Mouse (Mus musculus): ENCODE measurements at regions not wholly inside any gene's neighbourhood (a gene's known extent, or its start where the extent isn't known, plus 50 kb on each side); places are given as distances from the start of the nearest gene placed in this dataset.

- Histone ChIP-seq H3K27me3 (ENCODE audit: control insufficient read depth, insufficient read depth, low read length) (no peaks in the 10 kb centered on the region; the same call in 1 of the 2 replicates), H3K27ac (ENCODE audit: low read depth, low read length) (no peak overlapping the region), H3K36me3 (ENCODE audit: control insufficient read depth, insufficient read depth, low read length) (no peaks in the 10 kb centered on the region), H3K9me3 (replicated peaks; ENCODE audit: control insufficient read depth, low read length) (no peaks in the 10 kb centered on the region), H3K4me2 (no peak overlapping the region), H3K9ac (ENCODE audit: low read depth, low read length) (no peak overlapping the region), H3K4me1 (ENCODE audit: control insufficient read depth, insufficient read depth, low read length) (no peaks in the 10 kb centered on the region), H3K4me3 (ENCODE audit: low read depth, low read length) (no peak overlapping the region)
- WGBS (ENCODE audit: insufficient replicate concordance): 86% methylated on average over 7 of the region's 7 CpGs
- no peak for ATAC-seq (replicated peaks; ENCODE audit: insufficient number of reproducible peaks, low FRiP score, low TSS enrichment)
These were observed 466.9 kb downstream of the Prss52 start for GRCm38 (mm10) chr14:64570951-64571350.

- no peak overlapping the region for H3K9ac ChIP-seq (ENCODE audit: low read depth, low read length)
- H3K27ac ChIP-seq (ENCODE audit: low read depth, low read length): no peak overlapping the region
- 57% methylated on average over 2 of the region's 2 CpGs for WGBS (ENCODE audit: insufficient replicate concordance)
- no peak for ATAC-seq (replicated peaks; ENCODE audit: insufficient number of reproducible peaks, low FRiP score, low TSS enrichment)
- no peaks in the 10 kb centered on the region for H3K9me3 ChIP-seq (replicated peaks; ENCODE audit: control insufficient read depth, low read length)
- H3K4me2 ChIP-seq: no peak overlapping the region
- no peak overlapping the region for H3K4me3 ChIP-seq (ENCODE audit: low read depth, low read length)
- H3K4me1 ChIP-seq (ENCODE audit: control insufficient read depth, insufficient read depth, low read length): no peaks in the 10 kb centered on the region
- no peaks in the 10 kb centered on the region for H3K36me3 ChIP-seq (ENCODE audit: control insufficient read depth, insufficient read depth, low read length)
- no peaks in the 10 kb centered on the region for H3K27me3 ChIP-seq (ENCODE audit: control insufficient read depth, insufficient read depth, low read length)
These were observed 468.7 kb downstream of the Prss52 start for GRCm38 (mm10) chr14:64572756-64573155.

- H3K36me3 ChIP-seq (ENCODE audit: control insufficient read depth, insufficient read depth, low read length): no peaks in the 10 kb centered on the region
- ATAC-seq (replicated peaks; ENCODE audit: insufficient number of reproducible peaks, low FRiP score, low TSS enrichment): no peak
- 66% methylated on average over 5 of the region's 5 CpGs for WGBS (ENCODE audit: insufficient replicate concordance)
These were observed 469.7 kb downstream of the Prss52 start for GRCm38 (mm10) chr14:64573773-64574172.

GRCm38 (mm10) chr14:64574277-64574676 lies 470.2 kb downstream of the Prss52 start:
- 56% methylated on average over 7 of the region's 7 CpGs for WGBS (ENCODE audit: insufficient replicate concordance)
- Histone ChIP-seq H3K9ac (ENCODE audit: low read depth, low read length) (no peak overlapping the region), H3K4me1 (ENCODE audit: control insufficient read depth, insufficient read depth, low read length) (no peaks in the 10 kb centered on the region), H3K27ac (ENCODE audit: low read depth, low read length) (no peak overlapping the region), H3K9me3 (replicated peaks; ENCODE audit: control insufficient read depth, low read length) (no peaks in the 10 kb centered on the region), H3K4me3 (ENCODE audit: low read depth, low read length) (no peak overlapping the region), H3K27me3 (ENCODE audit: control insufficient read depth, insufficient read depth, low read length) (peaks cover 4% of the 10 kb centered on the region; the same call in 1 of the 2 replicates), H3K4me2 (no peak overlapping the region), H3K36me3 (ENCODE audit: control insufficient read depth, insufficient read depth, low read length) (no peaks in the 10 kb centered on the region)
- no peak for ATAC-seq (replicated peaks; ENCODE audit: insufficient number of reproducible peaks, low FRiP score, low TSS enrichment)

More at GRCm38 (mm10) chr14:64573773-64574172, 469.7 kb downstream of the Prss52 start:
- no peaks in the 10 kb centered on the region for H3K9me3 ChIP-seq (replicated peaks; ENCODE audit: control insufficient read depth, low read length)
- H3K4me2 ChIP-seq: no peak overlapping the region
- no peaks in the 10 kb centered on the region for H3K27me3 ChIP-seq (ENCODE audit: control insufficient read depth, insufficient read depth, low read length)
- H3K4me1 ChIP-seq (ENCODE audit: control insufficient read depth, insufficient read depth, low read length): no peaks in the 10 kb centered on the region
- H3K27ac ChIP-seq (ENCODE audit: low read depth, low read length): no peak overlapping the region
- no peak overlapping the region for H3K4me3 ChIP-seq (ENCODE audit: low read depth, low read length)
- no peak overlapping the region for H3K9ac ChIP-seq (ENCODE audit: low read depth, low read length)

GRCm38 (mm10) chr14:64574773-64575172 lies 470.7 kb downstream of the Prss52 start:
- Histone ChIP-seq H3K9me3 (replicated peaks; ENCODE audit: control insufficient read depth, low read length) (no peaks in the 10 kb centered on the region), H3K27me3 (ENCODE audit: control insufficient read depth, insufficient read depth, low read length) (peaks cover 8% of the 10 kb centered on the region; the same call in 1 of the 2 replicates), H3K27ac (ENCODE audit: low read depth, low read length) (no peak overlapping the region), H3K4me1 (ENCODE audit: control insufficient read depth, insufficient read depth, low read length) (no peaks in the 10 kb centered on the region), H3K36me3 (ENCODE audit: control insufficient read depth, insufficient read depth, low read length) (no peaks in the 10 kb centered on the region), H3K4me3 (ENCODE audit: low read depth, low read length) (no peak overlapping the region), H3K9ac (ENCODE audit: low read depth, low read length) (no peak overlapping the region), H3K4me2 (no peak overlapping the region)
- WGBS (ENCODE audit: insufficient replicate concordance): 69% methylated on average over 6 of the region's 6 CpGs
- no peak for ATAC-seq (replicated peaks; ENCODE audit: insufficient number of reproducible peaks, low FRiP score, low TSS enrichment)

- Histone ChIP-seq H3K4me1 (ENCODE audit: control insufficient read depth, insufficient read depth, low read length) (no peaks in the 10 kb centered on the region), H3K9me3 (replicated peaks; ENCODE audit: control insufficient read depth, low read length) (no peaks in the 10 kb centered on the region), H3K4me2 (no peak overlapping the region), H3K4me3 (ENCODE audit: low read depth, low read length) (no peak overlapping the region), H3K36me3 (ENCODE audit: control insufficient read depth, insufficient read depth, low read length) (no peaks in the 10 kb centered on the region), H3K27ac (ENCODE audit: low read depth, low read length) (no peak overlapping the region), H3K27me3 (ENCODE audit: control insufficient read depth, insufficient read depth, low read length) (peaks cover 17% of the 10 kb centered on the region), H3K9ac (ENCODE audit: low read depth, low read length) (no peak overlapping the region)
- ATAC-seq (replicated peaks; ENCODE audit: insufficient number of reproducible peaks, low FRiP score, low TSS enrichment): no peak
- 46% methylated on average over 4 of the region's 4 CpGs for WGBS (ENCODE audit: insufficient replicate concordance)
These were observed 471.9 kb downstream of the Prss52 start for GRCm38 (mm10) chr14:64575954-64576353.

GRCm38 (mm10) chr14:64580086-64580485 lies 476.0 kb downstream of the Prss52 start:
- H3K4me3 ChIP-seq (ENCODE audit: low read depth, low read length): no peak overlapping the region
- no peaks in the 10 kb centered on the region for H3K9me3 ChIP-seq (replicated peaks; ENCODE audit: control insufficient read depth, low read length)
- H3K4me1 ChIP-seq (ENCODE audit: control insufficient read depth, insufficient read depth, low read length): no peaks in the 10 kb centered on the region
- WGBS (ENCODE audit: insufficient replicate concordance): 56% methylated on average over 4 of the region's 4 CpGs
- no peak overlapping the region for H3K27ac ChIP-seq (ENCODE audit: low read depth, low read length)
- H3K36me3 ChIP-seq (ENCODE audit: control insufficient read depth, insufficient read depth, low read length): no peaks in the 10 kb centered on the region
- ATAC-seq (replicated peaks; ENCODE audit: insufficient number of reproducible peaks, low FRiP score, low TSS enrichment): no peak
- H3K9ac ChIP-seq (ENCODE audit: low read depth, low read length): no peak overlapping the region
- no peak overlapping the region for H3K4me2 ChIP-seq
- peaks cover 49% of the 10 kb centered on the region for H3K27me3 ChIP-seq (ENCODE audit: control insufficient read depth, insufficient read depth, low read length)

- H3K4me3 ChIP-seq (ENCODE audit: low read depth, low read length): no peak overlapping the region
- no peaks in the 10 kb centered on the region for H3K9me3 ChIP-seq (replicated peaks; ENCODE audit: control insufficient read depth, low read length)
- no peak overlapping the region for H3K27ac ChIP-seq (ENCODE audit: low read depth, low read length)
- 54% methylated on average over 6 of the region's 6 CpGs for WGBS (ENCODE audit: insufficient replicate concordance)
- no peak overlapping the region for H3K4me2 ChIP-seq
- no peaks in the 10 kb centered on the region for H3K36me3 ChIP-seq (ENCODE audit: control insufficient read depth, insufficient read depth, low read length)
- ATAC-seq (replicated peaks; ENCODE audit: insufficient number of reproducible peaks, low FRiP score, low TSS enrichment): no peak
- H3K27me3 ChIP-seq (ENCODE audit: control insufficient read depth, insufficient read depth, low read length): peaks cover 57% of the 10 kb centered on the region
- no peaks in the 10 kb centered on the region for H3K4me1 ChIP-seq (ENCODE audit: control insufficient read depth, insufficient read depth, low read length)
- no peak overlapping the region for H3K9ac ChIP-seq (ENCODE audit: low read depth, low read length)
These were observed 476.8 kb downstream of the Prss52 start for GRCm38 (mm10) chr14:64580862-64581261.

GRCm38 (mm10) chr14:64581705-64582104 lies 477.6 kb downstream of the Prss52 start:
- H3K36me3 ChIP-seq (ENCODE audit: control insufficient read depth, insufficient read depth, low read length): no peaks in the 10 kb centered on the region
- no peak for ATAC-seq (replicated peaks; ENCODE audit: insufficient number of reproducible peaks, low FRiP score, low TSS enrichment)

More at GRCm38 (mm10) chr14:64581705-64582104, 477.6 kb downstream of the Prss52 start:
- no peaks in the 10 kb centered on the region for H3K4me1 ChIP-seq (ENCODE audit: control insufficient read depth, insufficient read depth, low read length)
- no peak overlapping the region for H3K4me3 ChIP-seq (ENCODE audit: low read depth, low read length)
- WGBS (ENCODE audit: insufficient replicate concordance): 33% methylated on average over 7 of the region's 7 CpGs
- no peak overlapping the region for H3K27ac ChIP-seq (ENCODE audit: low read depth, low read length)
- no peak overlapping the region for H3K9ac ChIP-seq (ENCODE audit: low read depth, low read length)
- no peak overlapping the region for H3K4me2 ChIP-seq
- no peaks in the 10 kb centered on the region for H3K9me3 ChIP-seq (replicated peaks; ENCODE audit: control insufficient read depth, low read length)
- H3K27me3 ChIP-seq (ENCODE audit: control insufficient read depth, insufficient read depth, low read length): peaks cover 66% of the 10 kb centered on the region
